Mouse (Mus musculus): ENCODE data around the gene Chmp2a.

Gene Chmp2a

GRCm38 (mm10) chr7:13035211-13035855, 726 bp upstream of the Chmp2a start:
- no peak for DNase-seq (ENCODE audit: low spot score)

GRCm38 (mm10) chr7:13033451-13034147, 1.0 kb downstream of the Chmp2a start:
- no peak for DNase-seq (ENCODE audit: low spot score)

- no peak for DNase-seq (ENCODE audit: low spot score)
Measured at GRCm38 (mm10) chr7:13032541-13032940, 2.1 kb downstream of the Chmp2a start.

GRCm38 (mm10) chr7:13031983-13032382, 2.6 kb downstream of the Chmp2a start:
- DNase-seq (ENCODE audit: low spot score) = no peak

- DNase-seq (ENCODE audit: low spot score) = no peak
Measured at GRCm38 (mm10) chr7:13031069-13031468, 3.5 kb downstream of the Chmp2a start.

- DNase-seq (ENCODE audit: low spot score) = no peak
Measured at GRCm38 (mm10) chr7:13028986-13029385, 5.6 kb downstream of the Chmp2a start.

GRCm38 (mm10) chr7:13025511-13026112, 9.0 kb downstream of the Chmp2a start:
- no peak for DNase-seq (ENCODE audit: low spot score)

GRCm38 (mm10) chr7:13024805-13025204, 9.8 kb downstream of the Chmp2a start:
- peak; percentile 40 for DNase-seq (ENCODE audit: low spot score)

- peak; percentile 97 for DNase-seq (ENCODE audit: low spot score)
Measured at GRCm38 (mm10) chr7:13023928-13024731, 10.5 kb downstream of the Chmp2a start.

GRCm38 (mm10) chr7:13022773-13023535, 11.7 kb downstream of the Chmp2a start:
- DNase-seq (ENCODE audit: low spot score) = peak; percentile 50

- no peak for DNase-seq (ENCODE audit: low spot score)
Measured at GRCm38 (mm10) chr7:13015217-13015616, 19.4 kb downstream of the Chmp2a start.

- no peak for DNase-seq (ENCODE audit: low spot score)
Measured at GRCm38 (mm10) chr7:13014275-13014839, 20.2 kb downstream of the Chmp2a start.

- DNase-seq (ENCODE audit: low spot score) = no peak
Measured at GRCm38 (mm10) chr7:13013671-13014070, 20.9 kb downstream of the Chmp2a start.

- no peak for DNase-seq (ENCODE audit: low spot score)
Measured at GRCm38 (mm10) chr7:13010005-13010908, 24.4 kb downstream of the Chmp2a start, which contains the start of gene Zbtb45. TSS of gene Zbtb45 (minus strand) at chr7:13010034.

GRCm38 (mm10) chr7:13009143-13010004, 25.2 kb downstream of the Chmp2a start:
- peak; percentile 86 for DNase-seq (ENCODE audit: low spot score)

GRCm38 (mm10) chr7:13007341-13008092, 27.1 kb downstream of the Chmp2a start:
- DNase-seq (ENCODE audit: low spot score) = no peak

- DNase-seq (ENCODE audit: low spot score) = no peak
Measured at GRCm38 (mm10) chr7:13006531-13006930, 28.1 kb downstream of the Chmp2a start.

GRCm38 (mm10) chr7:13006011-13006410, 28.6 kb downstream of the Chmp2a start:
- no peak for DNase-seq (ENCODE audit: low spot score)
